Mouse (Mus musculus): ENCODE data around the gene Arhgap20.

The Arhgap20 gene

GRCm38 (mm10) chr9:51764921-51765416 lies at the start of gene Arhgap20:
TSS of gene Arhgap20 (plus strand) at chr9:51765337.
- no peak for TF ChIP-seq GATA4 (IDR thresholded peaks at IDR 0.05; ENCODE audit: insufficient replicate concordance, low read length)

GRCm38 (mm10) chr9:51718793-51719192 lies 46.3 kb upstream of the Arhgap20 start:
- TF ChIP-seq GATA4 (IDR thresholded peaks at IDR 0.05; ENCODE audit: insufficient replicate concordance, low read length), result no peak

GRCm38 (mm10) chr9:51727960-51728359 lies 37.2 kb upstream of the Arhgap20 start:
- no peak for TF ChIP-seq GATA4 (IDR thresholded peaks at IDR 0.05; ENCODE audit: insufficient replicate concordance, low read length)

GRCm38 (mm10) chr9:51735180-51736034 lies 29.7 kb upstream of the Arhgap20 start:
- TF ChIP-seq GATA4 (IDR thresholded peaks at IDR 0.05; ENCODE audit: insufficient replicate concordance, low read length), result no peak

GRCm38 (mm10) chr9:51736750-51737368 lies 28.3 kb upstream of the Arhgap20 start:
- TF ChIP-seq GATA4 (IDR thresholded peaks at IDR 0.05; ENCODE audit: insufficient replicate concordance, low read length), result no peak

GRCm38 (mm10) chr9:51738349-51738748 lies 26.8 kb upstream of the Arhgap20 start:
- no peak for TF ChIP-seq GATA4 (IDR thresholded peaks at IDR 0.05; ENCODE audit: insufficient replicate concordance, low read length)

- no peak for TF ChIP-seq GATA4 (IDR thresholded peaks at IDR 0.05; ENCODE audit: insufficient replicate concordance, low read length)
Observed at GRCm38 (mm10) chr9:51739826-51740225, 25.3 kb upstream of the Arhgap20 start.

- no peak for TF ChIP-seq GATA4 (IDR thresholded peaks at IDR 0.05; ENCODE audit: insufficient replicate concordance, low read length)
Observed at GRCm38 (mm10) chr9:51750144-51750543, 15.0 kb upstream of the Arhgap20 start.

- TF ChIP-seq GATA4 (IDR thresholded peaks at IDR 0.05; ENCODE audit: insufficient replicate concordance, low read length), result no peak
Observed at GRCm38 (mm10) chr9:51761003-51761402, 4.1 kb upstream of the Arhgap20 start.

GRCm38 (mm10) chr9:51764041-51764875 lies 879 bp upstream of the Arhgap20 start:
- TF ChIP-seq GATA4 (IDR thresholded peaks at IDR 0.05; ENCODE audit: insufficient replicate concordance, low read length), result no peak

- TF ChIP-seq GATA4 (IDR thresholded peaks at IDR 0.05; ENCODE audit: insufficient replicate concordance, low read length), result no peak
Observed at GRCm38 (mm10) chr9:51765417-51766174, 459 bp downstream of the Arhgap20 start.

- no peak for TF ChIP-seq GATA4 (IDR thresholded peaks at IDR 0.05; ENCODE audit: insufficient replicate concordance, low read length)
Observed at GRCm38 (mm10) chr9:51766175-51767062, 1.3 kb downstream of the Arhgap20 start.

GRCm38 (mm10) chr9:51774201-51774600 lies 9.1 kb downstream of the Arhgap20 start:
- no peak for TF ChIP-seq GATA4 (IDR thresholded peaks at IDR 0.05; ENCODE audit: insufficient replicate concordance, low read length)

GRCm38 (mm10) chr9:51776459-51776858 lies 11.3 kb downstream of the Arhgap20 start:
- no peak for TF ChIP-seq GATA4 (IDR thresholded peaks at IDR 0.05; ENCODE audit: insufficient replicate concordance, low read length)
